Mouse (Mus musculus) liver, embryonic 14.5 days (tissue): ENCODE results near the gene Ninj2. TPM values are rescaled to one million over a fixed set of nuclear protein-coding genes. Genes with fewer than 3 reads are reported as not detected.

Experiments
- ATAC-seq: fragments of 200-750 bp; cut with Nextera tagmentation; 2 replicates; pipeline ENCODE4 v1.8.0; 2017; ENCODE audit warnings: moderate number of reproducible peaks, mild to moderate bottlenecking, moderate library complexity; ENCODE audit not compliant: insufficient read depth
- DNase-seq, 3 experiments: peaks; one replicate each; pipeline ENCODE4 v3.0.0-alpha.2; 2012 to 2013; ENCODE audit warnings: low read depth in 3 of 3, low spot score in 3 of 3
- H3K27ac ChIP-seq: fragments of 300-500 bp; sonication (generic); 2 replicates; pipeline ENCODE4 v1.5.1; 2014; ENCODE audit warnings: moderate library complexity, mild to moderate bottlenecking, control low read depth, inconsistent platforms
- H3K27me3 ChIP-seq: fragments of 300-500 bp; sonication (generic); 2 replicates; pipeline ENCODE4 v1.6.1; 2014; ENCODE audit warnings: mild to moderate bottlenecking, low read length, moderate library complexity; ENCODE audit not compliant: control insufficient read depth, insufficient read depth
- H3K36me3 ChIP-seq: fragments of 300-500 bp; sonication (generic); replicated peaks from 2 replicates; pipeline ENCODE4 v1.6.1; 2014; ENCODE audit warnings: low read depth; ENCODE audit not compliant: control insufficient read depth, insufficient read depth
- H3K4me1 ChIP-seq, 2 experiments: fragments of 200-500 bp in 1 of 2; fragments of 300-500 bp in 1 of 2; sonication (generic) in 1 of 2; replicated peaks; 2 replicates each; pipeline ENCODE4 v1.6.1; 2012 to 2014; ENCODE audit warnings: antibody characterized with exemption in 1 of 2, inconsistent platforms in 1 of 2, low read length in 1 of 2; ENCODE audit not compliant: control insufficient read depth in 2 of 2, insufficient read depth in 2 of 2
- H3K4me2 ChIP-seq: fragments of 300-500 bp; sonication (generic); 2 replicates; pipeline ENCODE4 v1.6.1; 2014; ENCODE audit warnings: low read depth, mild to moderate bottlenecking, control low read depth, moderate library complexity
- H3K4me3 ChIP-seq, 2 experiments: fragments of 200-500 bp in 1 of 2; fragments of 300-500 bp in 1 of 2; sonication (generic) in 1 of 2; 2 replicates each; pipeline ENCODE4 v1.5.1; 2012 to 2014; ENCODE audit warnings: low read depth in 2 of 2, low read length in 2 of 2, mild to moderate bottlenecking in 2 of 2, control low read depth in 1 of 2, inconsistent platforms in 1 of 2, moderate library complexity in 1 of 2; ENCODE audit not compliant: insufficient read depth in 1 of 2
- H3K9ac ChIP-seq: fragments of 300-500 bp; sonication (generic); replicated peaks from 2 replicates; pipeline ENCODE4 v1.6.1; 2014; ENCODE audit warnings: mild to moderate bottlenecking, control low read depth, moderate library complexity
- H3K9me3 ChIP-seq: fragments of 300-500 bp; sonication (generic); 2 replicates; pipeline ENCODE4 v1.6.1; 2016; ENCODE audit warnings: low read length, mixed read lengths; ENCODE audit not compliant: control insufficient read depth
- CTCF ChIP-seq: IDR thresholded peaks from 2 replicates; pipeline ENCODE4 v1.5.1; 2016; ENCODE audit warnings: antibody characterized with exemption, low read depth, control low read depth
- EP300 ChIP-seq: IDR thresholded peaks from 2 replicates; pipeline ENCODE4 v1.6.1; 2016; ENCODE audit warnings: antibody characterized with exemption, low read depth
- WGBS: fragments of 180-500 bp; shearing (Covaris S2); extraction: QIAGEN DNeasy Blood & Tissue Kit; methylation state at CpG from one replicate; pipeline ENCODE4 v1.1.7; 2014; ENCODE audit not compliant: insufficient replicate concordance; 5-methylcytosine and 5-hydroxymethylcytosine counted together
- polyA plus RNA-seq, 2 experiments: library from polyadenylated mRNA; depleted of rRNA in 1 of 2; stranded (reverse) in 1 of 2; unstranded in 1 of 2; fragments of >200 nt; fragmentation: Nextera tagmentation in 1 of 2; extraction: Ambion mirVana in 1 of 2; gene quantifications; 2 replicates each; pipeline versions ENCODE4 v1.2.1 to v1.2.3; 2012 to 2014

Gene Ninj2
- polyA plus RNA-seq, 2 experiments = 0.33 TPM; not detected in 1

DNA sequence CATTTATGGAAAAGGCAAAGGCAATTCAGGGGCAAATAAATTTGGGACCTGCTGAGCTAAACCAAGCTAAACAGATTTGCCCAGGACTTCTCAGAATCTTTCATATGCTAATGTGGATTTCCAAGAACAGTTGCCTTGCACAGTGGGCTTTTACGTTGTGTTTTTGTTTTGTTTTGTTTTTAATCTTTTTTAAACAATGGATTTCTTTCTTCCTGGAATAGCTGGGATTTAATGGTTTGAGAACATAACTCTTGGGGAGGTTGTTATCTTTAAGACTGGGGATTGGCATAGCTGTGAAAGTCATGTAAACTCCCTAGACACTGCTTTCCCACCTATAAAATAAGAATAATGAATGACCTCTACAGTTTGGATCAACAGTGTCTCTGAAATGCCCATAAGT, 137.3 kb downstream of the Ninj2 start:
- ATAC-seq (no peak), DNase-seq (no peak)
- H3K4me1 ChIP-seq = no peaks in the 10 kb centered on the region
- 32% methylated on average over 1 of the region's 1 CpGs for WGBS
- H3K27ac ChIP-seq = no peak overlapping the region
- no peaks in the 10 kb centered on the region for H3K36me3 ChIP-seq
- no peak overlapping the region for H3K9ac ChIP-seq
- no peak for TF ChIP-seq CTCF
- no peak for TF ChIP-seq EP300
- H3K4me2 ChIP-seq = no peak overlapping the region
- H3K9me3 ChIP-seq = no peaks in the 10 kb centered on the region
- no peak overlapping the region for H3K4me3 ChIP-seq
- H3K27me3 ChIP-seq = no peaks in the 10 kb centered on the region; the same call in 1 of the 2 replicates

DNA sequence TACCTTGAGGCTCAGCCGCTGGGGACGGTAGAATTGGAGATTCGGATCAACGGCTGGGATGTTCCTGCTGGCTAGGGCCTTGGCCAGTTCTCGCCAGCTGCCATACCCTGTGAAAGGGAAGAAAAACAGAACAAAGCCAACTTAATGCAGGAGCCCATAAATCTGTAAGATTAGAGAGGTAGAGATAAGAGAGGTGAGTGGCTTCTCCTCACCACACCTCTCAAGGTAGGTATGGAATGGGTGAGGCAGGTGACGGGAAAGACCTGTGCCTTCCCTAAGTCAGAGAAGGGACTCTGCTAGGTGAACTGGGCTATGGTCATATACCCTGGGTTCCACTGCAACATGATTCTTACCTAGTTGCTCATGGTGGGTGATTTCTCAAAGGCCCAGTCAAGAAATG, 139.7 kb downstream of the Ninj2 start:
- H3K36me3 ChIP-seq = no peaks in the 10 kb centered on the region
- ATAC-seq = no peak
- 78% methylated on average over 6 of the region's 6 CpGs for WGBS
- no peaks in the 10 kb centered on the region for H3K4me1 ChIP-seq
- H3K27ac ChIP-seq = no peak overlapping the region
- no peak overlapping the region for H3K4me2 ChIP-seq
- no peak overlapping the region for H3K4me3 ChIP-seq
- H3K27me3 ChIP-seq = no peaks in the 10 kb centered on the region
- TF ChIP-seq EP300 (no peak), CTCF (no peak)
- DNase-seq = no peak
- no peaks in the 10 kb centered on the region for H3K9me3 ChIP-seq
- H3K9ac ChIP-seq = no peak overlapping the region

DNA sequence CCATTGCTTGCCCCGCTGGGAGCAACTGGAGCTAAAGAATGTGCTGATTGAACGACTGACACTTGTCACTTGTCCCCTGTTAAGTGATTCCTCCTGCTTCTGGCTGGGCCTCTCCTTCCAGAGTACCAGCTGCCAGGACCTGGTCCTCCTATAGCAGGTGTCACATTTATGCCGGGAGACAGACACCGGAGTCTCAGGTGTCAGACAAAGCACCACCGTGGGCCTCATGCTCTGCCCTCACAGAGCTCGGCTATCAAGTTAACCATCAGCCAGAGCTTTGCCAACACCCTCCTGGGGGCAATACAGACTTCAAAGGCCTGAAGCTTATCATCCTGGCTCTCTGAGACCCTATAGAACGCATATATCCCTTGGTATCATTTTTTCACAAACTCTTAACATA, 142.7 kb downstream of the Ninj2 start:
- Histone ChIP-seq H3K36me3 (no peaks in the 10 kb centered on the region), H3K9ac (no peak overlapping the region), H3K27ac (no peak overlapping the region), H3K4me2 (no peak overlapping the region), H3K4me1 (no peaks in the 10 kb centered on the region), H3K27me3 (no peaks in the 10 kb centered on the region), H3K4me3 (no peak overlapping the region), H3K9me3 (no peaks in the 10 kb centered on the region)
- TF ChIP-seq CTCF (no peak), EP300 (no peak)
- WGBS = 61% methylated on average over 7 of the region's 7 CpGs
- ATAC-seq = no peak
- no peak for DNase-seq

DNA sequence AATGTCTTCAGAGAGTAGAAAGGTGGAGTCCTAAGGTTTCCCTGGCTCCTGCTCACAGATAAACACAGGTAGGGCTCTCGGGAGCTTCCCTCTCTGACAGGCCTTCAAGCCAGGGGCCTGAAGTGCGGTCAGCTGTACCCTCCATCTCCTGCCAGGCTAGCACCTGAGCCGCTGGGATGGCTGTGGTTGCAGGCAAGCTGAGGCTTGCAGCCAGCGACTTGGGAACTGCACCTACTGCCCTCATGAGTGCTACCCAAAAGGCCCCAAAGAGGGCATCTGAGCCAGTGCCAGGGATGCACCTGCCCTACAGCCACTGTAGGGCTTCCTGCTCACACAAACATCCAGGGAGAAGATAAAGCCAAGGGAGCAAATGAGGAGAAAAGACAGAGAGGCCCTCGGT, 147.3 kb downstream of the Ninj2 start:
- no peak overlapping the region for H3K4me2 ChIP-seq
- H3K4me1 ChIP-seq = no peaks in the 10 kb centered on the region
- no peak overlapping the region for H3K4me3 ChIP-seq
- H3K36me3 ChIP-seq = no peaks in the 10 kb centered on the region
- TF ChIP-seq CTCF (no peak), EP300 (no peak)
- DNase-seq (no peak), ATAC-seq (no peak)
- no peaks in the 10 kb centered on the region for H3K27me3 ChIP-seq
- no peak overlapping the region for H3K27ac ChIP-seq
- no peak overlapping the region for H3K9ac ChIP-seq
- no peaks in the 10 kb centered on the region for H3K9me3 ChIP-seq
- WGBS = 67% methylated on average over 5 of the region's 5 CpGs

DNA sequence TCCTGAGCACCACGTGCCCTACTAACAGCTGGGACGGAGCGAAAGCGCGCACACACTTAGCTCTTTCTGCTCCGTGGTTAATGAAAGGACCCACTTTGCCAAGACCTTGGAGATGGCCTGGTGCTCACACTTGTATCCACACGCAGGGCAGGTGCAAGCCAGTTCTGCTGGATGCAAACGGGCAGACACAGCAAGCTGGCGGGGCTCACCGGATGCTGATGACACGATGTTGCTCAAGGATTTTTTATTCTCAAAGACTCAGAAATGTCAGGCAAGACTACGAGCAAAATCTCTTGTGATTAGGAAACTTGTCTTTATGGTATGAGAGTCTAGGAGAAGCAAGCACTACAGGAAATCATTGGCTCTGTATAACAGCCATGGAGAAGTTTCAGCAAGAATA, 148.3 kb downstream of the Ninj2 start:
- H3K9me3 ChIP-seq = no peaks in the 10 kb centered on the region
- TF ChIP-seq CTCF = no peak
- H3K4me2 ChIP-seq = no peak overlapping the region
- ATAC-seq (no peak), DNase-seq (no peak)
- 78% methylated on average over 12 of the region's 12 CpGs for WGBS
- no peak overlapping the region for H3K27ac ChIP-seq
- H3K4me1 ChIP-seq = no peaks in the 10 kb centered on the region
- H3K27me3 ChIP-seq = no peaks in the 10 kb centered on the region
- no peak overlapping the region for H3K9ac ChIP-seq
- no peaks in the 10 kb centered on the region for H3K36me3 ChIP-seq
- no peak overlapping the region for H3K4me3 ChIP-seq

DNA sequence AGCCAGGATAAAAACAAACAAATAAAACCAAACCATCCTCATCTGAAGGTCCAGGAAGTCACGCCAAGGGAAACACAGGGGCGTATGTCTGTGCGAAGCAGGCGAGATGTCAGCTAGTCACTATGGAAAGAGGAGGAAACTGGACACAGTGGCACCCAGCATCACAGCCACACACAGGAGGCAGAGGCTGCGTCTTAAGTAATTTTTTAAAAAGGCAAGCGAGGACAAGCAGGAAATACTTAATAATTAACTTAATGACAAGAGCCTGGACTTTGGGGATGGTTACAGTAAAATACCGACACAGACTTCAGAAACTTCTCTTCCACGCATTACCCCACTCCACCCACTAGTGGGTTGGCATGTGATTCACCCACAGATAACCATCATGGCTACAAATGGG, 149.4 kb downstream of the Ninj2 start:
- DNase-seq (no peak), ATAC-seq (no peak)
- Histone ChIP-seq H3K4me3 (no peak overlapping the region), H3K4me1 (no peaks in the 10 kb centered on the region), H3K9me3 (no peaks in the 10 kb centered on the region), H3K9ac (no peak overlapping the region), H3K27me3 (no peaks in the 10 kb centered on the region), H3K27ac (no peak overlapping the region), H3K4me2 (no peak overlapping the region), H3K36me3 (no peaks in the 10 kb centered on the region)
- TF ChIP-seq CTCF (no peak), EP300 (no peak)
- 63% methylated on average over 8 of the region's 8 CpGs for WGBS
